Mouse (Mus musculus): ENCODE data around the gene Entpd7. TPM values are rescaled to one million over a fixed set of nuclear protein-coding genes. Genes with fewer than 3 reads are reported as not detected.

The Entpd7 gene
- polyA plus RNA-seq, 1 experiment from 2014 or later = 6.6 TPM

GRCm38 (mm10) chr19:43704787-43705497, 15.5 kb downstream of the Entpd7 start:
- H3K4me1 ChIP-seq = no peaks in the 10 kb centered on the region
- no peak overlapping the region for H3K4me2 ChIP-seq
- WGBS = 88% methylated on average over 17 of the region's 17 CpGs
- H3K9me3 ChIP-seq = peaks cover 3% of the 10 kb centered on the region; the same call in 1 of the 2 replicates
- H3K27ac ChIP-seq (replicated peaks) = no peak overlapping the region
- H3K36me3 ChIP-seq = peaks cover 76% of the 10 kb centered on the region
- H3K27me3 ChIP-seq (replicated peaks) = peaks cover 7% of the 10 kb centered on the region
- H3K9ac ChIP-seq = no peak overlapping the region
- H3K4me3 ChIP-seq = no peak overlapping the region
- ATAC-seq (ENCODE audit: extremely low read depth, insufficient number of reproducible peaks, low FRiP score, low TSS enrichment) = no peak

- peaks cover 68% of the 10 kb centered on the region for H3K36me3 ChIP-seq
- peaks cover 28% of the 10 kb centered on the region for H3K27me3 ChIP-seq (replicated peaks)
- H3K4me1 ChIP-seq = no peaks in the 10 kb centered on the region
- no peak overlapping the region for H3K4me2 ChIP-seq
- H3K4me3 ChIP-seq = no peak overlapping the region
- H3K9ac ChIP-seq = no peak overlapping the region
- H3K27ac ChIP-seq (replicated peaks) = no peak overlapping the region
- WGBS = 90% methylated on average over 7 of the region's 7 CpGs
- no peak for ATAC-seq (ENCODE audit: extremely low read depth, insufficient number of reproducible peaks, low FRiP score, low TSS enrichment)
- H3K9me3 ChIP-seq = no peaks in the 10 kb centered on the region
These were observed 18.7 kb downstream of the Entpd7 start for GRCm38 (mm10) chr19:43708206-43708605.

GRCm38 (mm10) chr19:43709317-43709716, 19.8 kb downstream of the Entpd7 start:
- ATAC-seq (ENCODE audit: extremely low read depth, insufficient number of reproducible peaks, low FRiP score, low TSS enrichment) = no peak
- no peak overlapping the region for H3K9ac ChIP-seq
- no peak overlapping the region for H3K27ac ChIP-seq (replicated peaks)
- H3K36me3 ChIP-seq = peaks cover 65% of the 10 kb centered on the region
- WGBS = 85% methylated on average over 8 of the region's 8 CpGs
- no peak overlapping the region for H3K4me2 ChIP-seq
- no peak overlapping the region for H3K4me3 ChIP-seq
- no peaks in the 10 kb centered on the region for H3K4me1 ChIP-seq
- H3K9me3 ChIP-seq = no peaks in the 10 kb centered on the region
- H3K27me3 ChIP-seq (replicated peaks) = peaks cover 33% of the 10 kb centered on the region

DNA sequence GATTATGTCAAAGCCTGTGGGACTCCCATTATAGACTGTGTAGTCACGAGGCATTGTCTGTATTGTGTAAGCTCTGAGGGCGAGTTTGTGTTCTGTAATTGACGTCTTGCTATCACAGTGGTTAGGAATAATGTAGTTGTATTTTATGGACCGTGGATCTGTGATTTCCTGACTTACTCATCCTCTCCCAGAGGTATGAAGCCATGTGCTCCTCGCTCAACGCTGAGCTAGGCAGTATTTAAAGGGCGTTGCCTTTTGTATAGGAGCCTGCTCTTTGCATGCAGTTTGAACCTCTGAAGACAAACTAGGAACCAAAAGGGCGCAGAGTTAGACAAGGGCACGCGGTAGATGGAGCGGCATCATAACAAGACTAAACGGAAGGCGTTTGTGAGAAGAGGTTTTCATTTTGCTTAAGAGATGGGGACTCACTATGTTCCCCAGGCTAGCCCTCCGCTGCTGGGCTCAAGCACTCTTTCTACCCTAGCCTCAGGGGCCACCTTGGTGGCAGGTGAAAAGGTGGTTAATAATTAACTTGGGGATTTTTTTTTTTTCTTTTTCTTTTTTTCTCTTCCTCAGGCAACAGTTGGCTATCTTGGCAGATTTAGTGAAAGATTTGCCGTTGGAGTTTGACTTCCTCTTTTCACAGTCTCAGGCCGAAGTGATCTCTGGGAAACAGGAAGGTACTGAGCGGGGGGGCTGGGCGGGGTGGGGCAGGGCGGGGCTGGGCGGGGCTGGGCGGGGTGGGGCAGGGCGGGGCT, 21.9 kb downstream of the Entpd7 start:
- Histone ChIP-seq H3K27ac (replicated peaks) (no peak overlapping the region), H3K27me3 (replicated peaks) (peaks cover 37% of the 10 kb centered on the region), H3K4me1 (no peaks in the 10 kb centered on the region), H3K4me2 (no peak overlapping the region), H3K9ac (no peak overlapping the region), H3K36me3 (peaks cover 57% of the 10 kb centered on the region), H3K4me3 (no peak overlapping the region), H3K9me3 (no peaks in the 10 kb centered on the region)
- no peak for ATAC-seq (ENCODE audit: extremely low read depth, insufficient number of reproducible peaks, low FRiP score, low TSS enrichment)
- WGBS = 54% methylated on average over 22 of the region's 22 CpGs

DNA sequence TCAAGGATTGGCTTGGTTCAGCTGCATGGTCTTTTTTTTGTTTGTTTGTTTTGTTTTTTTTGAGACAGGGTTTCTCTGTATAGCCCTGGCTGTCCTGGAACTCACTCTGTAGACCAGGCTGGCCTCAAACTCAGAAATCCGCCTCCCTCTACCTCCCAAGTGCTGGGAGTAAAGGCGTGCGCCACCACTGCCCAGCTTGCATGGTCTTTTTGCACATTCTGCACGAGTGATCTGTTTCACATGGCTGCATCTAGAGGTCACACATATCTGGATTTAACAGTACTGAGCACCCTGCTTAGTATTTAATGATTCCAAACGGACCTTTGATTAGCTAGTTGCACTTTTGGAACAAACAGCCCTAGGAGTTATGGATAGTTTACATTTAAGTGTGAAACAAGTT, 22.5 kb downstream of the Entpd7 start:
- Histone ChIP-seq H3K9me3 (no peaks in the 10 kb centered on the region), H3K36me3 (peaks cover 51% of the 10 kb centered on the region), H3K27ac (replicated peaks) (no peak overlapping the region), H3K9ac (no peak overlapping the region), H3K4me1 (no peaks in the 10 kb centered on the region), H3K4me3 (no peak overlapping the region), H3K27me3 (replicated peaks) (peaks cover 37% of the 10 kb centered on the region), H3K4me2 (no peak overlapping the region)
- 86% methylated on average over 5 of the region's 5 CpGs for WGBS
- no peak for ATAC-seq (ENCODE audit: extremely low read depth, insufficient number of reproducible peaks, low FRiP score, low TSS enrichment)

DNA sequence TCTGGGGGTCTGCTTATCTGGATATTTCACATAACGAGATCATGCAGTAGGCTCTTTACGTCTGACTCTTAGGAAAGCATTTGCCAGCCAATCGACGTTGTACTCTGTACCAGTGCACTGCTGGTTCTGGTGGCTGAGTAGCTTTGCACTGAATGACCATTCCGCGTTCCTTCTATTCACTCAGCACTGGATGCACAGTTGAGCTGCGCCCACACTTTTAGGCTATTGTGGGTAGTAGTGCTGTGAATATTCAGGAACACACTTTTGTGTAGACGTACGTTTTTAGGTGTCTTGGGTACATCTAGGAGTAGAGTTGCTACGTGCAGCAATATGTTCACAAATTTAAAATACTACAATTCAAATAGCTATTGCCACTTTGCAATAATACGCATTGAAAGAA, 30.6 kb downstream of the Entpd7 start:
- Histone ChIP-seq H3K27me3 (replicated peaks) (peaks cover 65% of the 10 kb centered on the region), H3K9me3 (no peaks in the 10 kb centered on the region), H3K4me3 (no peak overlapping the region), H3K27ac (replicated peaks) (no peak overlapping the region), H3K4me1 (0 out of 2 replicates have a peak, but pooled peaks cover 3% of the 10 kb centered on the region), H3K36me3 (peaks cover 69% of the 10 kb centered on the region), H3K9ac (no peak overlapping the region), H3K4me2 (no peak overlapping the region)
- ATAC-seq (ENCODE audit: extremely low read depth, insufficient number of reproducible peaks, low FRiP score, low TSS enrichment) = no peak
- WGBS = 85% methylated on average over 11 of the region's 11 CpGs

DNA sequence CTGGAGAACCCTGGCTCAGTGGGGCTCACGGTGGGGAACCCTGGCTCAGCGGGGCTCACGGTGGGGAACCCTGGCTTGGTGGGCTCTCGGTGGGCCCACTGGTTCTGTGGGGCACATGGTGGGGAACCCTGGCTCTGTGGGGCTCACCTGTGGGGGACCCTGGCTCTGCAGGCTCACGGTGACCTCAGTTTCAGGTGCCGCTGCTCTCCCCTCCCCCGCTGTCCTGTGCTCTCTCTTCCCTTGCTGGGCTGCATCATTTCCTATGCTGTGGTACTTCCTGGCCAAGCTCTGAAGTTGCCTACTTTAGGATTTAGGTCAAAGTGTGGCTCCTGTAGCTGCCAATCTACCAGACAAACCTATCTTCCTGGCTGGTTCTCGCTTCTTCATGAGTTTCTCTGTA, 33.4 kb downstream of the Entpd7 start:
- Histone ChIP-seq H3K9ac (no peak overlapping the region), H3K27me3 (replicated peaks) (peaks cover 58% of the 10 kb centered on the region), H3K9me3 (no peaks in the 10 kb centered on the region), H3K27ac (replicated peaks) (no peak overlapping the region), H3K4me2 (no peak overlapping the region), H3K4me1 (0 out of 2 replicates have a peak, but pooled peaks cover 3% of the 10 kb centered on the region), H3K36me3 (peaks cover 86% of the 10 kb centered on the region), H3K4me3 (no peak overlapping the region)
- WGBS = 78% methylated on average over 8 of the region's 8 CpGs
- no peak for ATAC-seq (ENCODE audit: extremely low read depth, insufficient number of reproducible peaks, low FRiP score, low TSS enrichment)

GRCm38 (mm10) chr19:43723501-43723900, 34.0 kb downstream of the Entpd7 start:
- no peak overlapping the region for H3K27ac ChIP-seq (replicated peaks)
- H3K27me3 ChIP-seq (replicated peaks) = peaks cover 52% of the 10 kb centered on the region
- no peak overlapping the region for H3K9ac ChIP-seq
- H3K4me2 ChIP-seq = no peak overlapping the region
- H3K36me3 ChIP-seq = peaks cover 86% of the 10 kb centered on the region
- no peaks in the 10 kb centered on the region for H3K9me3 ChIP-seq
- H3K4me3 ChIP-seq = no peak overlapping the region
- H3K4me1 ChIP-seq = 0 out of 2 replicates have a peak, but pooled peaks cover 3% of the 10 kb centered on the region
- WGBS = 79% methylated on average over 10 of the region's 10 CpGs
- ATAC-seq (ENCODE audit: extremely low read depth, insufficient number of reproducible peaks, low FRiP score, low TSS enrichment) = no peak

DNA sequence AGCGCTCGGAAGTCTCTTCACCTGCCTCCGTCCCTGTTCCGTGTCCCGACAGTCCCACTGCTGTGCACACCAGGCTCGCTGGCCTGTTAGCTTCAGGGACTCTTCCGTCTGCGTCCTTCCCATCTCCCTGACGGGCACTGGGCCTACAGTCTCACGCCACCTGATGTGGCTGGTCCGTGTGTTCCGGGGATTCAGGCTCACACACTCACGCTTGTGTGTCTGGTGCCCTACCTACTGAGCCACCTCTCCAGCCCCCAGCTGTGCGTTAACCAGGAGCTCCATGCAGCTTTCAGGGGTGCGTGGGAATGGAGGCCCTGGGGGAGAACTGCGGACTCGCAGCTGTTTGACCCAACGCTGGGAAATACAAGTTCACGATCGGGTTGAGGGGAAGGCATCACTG, 34.7 kb downstream of the Entpd7 start:
- no peaks in the 10 kb centered on the region for H3K9me3 ChIP-seq
- H3K4me2 ChIP-seq = no peak overlapping the region
- H3K4me1 ChIP-seq = 0 out of 2 replicates have a peak, but pooled peaks cover 3% of the 10 kb centered on the region
- WGBS = 89% methylated on average over 20 of the region's 20 CpGs
- peaks cover 87% of the 10 kb centered on the region for H3K36me3 ChIP-seq
- H3K27ac ChIP-seq (replicated peaks) = no peak overlapping the region
- H3K4me3 ChIP-seq = no peak overlapping the region
- no peak for ATAC-seq (ENCODE audit: extremely low read depth, insufficient number of reproducible peaks, low FRiP score, low TSS enrichment)
- no peak overlapping the region for H3K9ac ChIP-seq
- peaks cover 45% of the 10 kb centered on the region for H3K27me3 ChIP-seq (replicated peaks)

DNA sequence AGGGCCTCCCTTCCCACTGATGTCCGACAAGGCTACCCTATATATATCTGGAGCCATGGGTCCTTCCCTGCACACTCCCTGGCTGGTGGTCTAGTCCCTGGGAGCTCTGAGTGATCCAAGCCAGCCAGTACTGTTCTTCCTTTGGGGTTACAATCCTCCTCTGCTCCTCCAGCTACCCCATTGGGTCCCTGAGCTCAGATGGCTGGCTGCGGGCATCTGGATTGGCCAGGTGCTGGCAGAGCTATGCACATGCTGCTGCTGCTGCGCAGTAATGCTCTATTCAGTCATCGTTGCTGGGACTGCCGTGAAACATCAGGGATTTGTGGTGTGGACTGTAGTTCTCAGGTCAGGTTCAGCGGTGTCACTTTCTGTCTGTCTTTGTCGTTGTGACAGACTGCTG, 35.3 kb downstream of the Entpd7 start:
- H3K36me3 ChIP-seq = peaks cover 82% of the 10 kb centered on the region
- no peak for ATAC-seq (ENCODE audit: extremely low read depth, insufficient number of reproducible peaks, low FRiP score, low TSS enrichment)
- 83% methylated on average over 7 of the region's 7 CpGs for WGBS

GRCm38 (mm10) chr19:43726510-43727146, 37.2 kb downstream of the Entpd7 start:
- peaks cover 72% of the 10 kb centered on the region for H3K36me3 ChIP-seq
- no peak overlapping the region for H3K27ac ChIP-seq (replicated peaks)
- H3K4me2 ChIP-seq = no peak overlapping the region
- 88% methylated on average over 15 of the region's 15 CpGs for WGBS
- peaks cover 25% of the 10 kb centered on the region for H3K27me3 ChIP-seq (replicated peaks)
- no peak for ATAC-seq (ENCODE audit: extremely low read depth, insufficient number of reproducible peaks, low FRiP score, low TSS enrichment)
- H3K4me1 ChIP-seq = peaks cover 14% of the 10 kb centered on the region
- H3K9ac ChIP-seq = no peak overlapping the region
- no peaks in the 10 kb centered on the region for H3K9me3 ChIP-seq
- no peak overlapping the region for H3K4me3 ChIP-seq

More for the DNA sequence above, 35.3 kb downstream of the Entpd7 start:
- H3K4me1 ChIP-seq = peaks cover 8% of the 10 kb centered on the region; the same call in 1 of the 2 replicates
- no peak overlapping the region for H3K4me2 ChIP-seq
- no peak overlapping the region for H3K9ac ChIP-seq
- peaks cover 39% of the 10 kb centered on the region for H3K27me3 ChIP-seq (replicated peaks)
- no peak overlapping the region for H3K27ac ChIP-seq (replicated peaks)
- no peak overlapping the region for H3K4me3 ChIP-seq
- H3K9me3 ChIP-seq = no peaks in the 10 kb centered on the region

All from heart, embryonic 13.5 days (tissue).